Mouse (Mus musculus) intestine, embryonic 16.5 days (tissue): ENCODE measurements around the gene Gja5. TPM values are rescaled to one million over a fixed set of nuclear protein-coding genes. Genes with fewer than 3 reads are reported as not detected.

Source experiments
- ATAC-seq: fragments of 200-750 bp; cut with Nextera tagmentation; 2 replicates; pipeline ENCODE4 v1.8.0; 2017; ENCODE audit warnings: moderate TSS enrichment, moderate library complexity
- H3K27ac ChIP-seq: fragments of 300-500 bp; sonication (generic); 2 replicates; pipeline ENCODE4 v1.5.1; 2014; ENCODE audit warnings: mild to moderate bottlenecking, low read length
- H3K27me3 ChIP-seq: fragments of 300-500 bp; sonication (generic); replicated peaks from 2 replicates; pipeline ENCODE4 v1.6.1; 2014; ENCODE audit warnings: low read length, control low read depth, mixed read lengths; ENCODE audit not compliant: control insufficient read depth, insufficient read depth
- H3K36me3 ChIP-seq: fragments of 300-500 bp; sonication (generic); 2 replicates; pipeline ENCODE4 v1.6.1; 2014; ENCODE audit warnings: low read length, control low read depth; ENCODE audit not compliant: control insufficient read depth, insufficient read depth
- H3K4me1 ChIP-seq: fragments of 300-500 bp; sonication (generic); 2 replicates; pipeline ENCODE4 v1.6.1; 2014; ENCODE audit warnings: low read length, control low read depth, mixed read lengths; ENCODE audit not compliant: control insufficient read depth, insufficient read depth
- H3K4me2 ChIP-seq: fragments of 300-500 bp; sonication (generic); 2 replicates; pipeline ENCODE4 v1.6.1; 2014; ENCODE audit warnings: low read depth, low read length, control low read depth
- H3K4me3 ChIP-seq: fragments of 300-500 bp; sonication (generic); 2 replicates; pipeline ENCODE4 v1.5.1; 2014; ENCODE audit warnings: mild to moderate bottlenecking, low read length
- H3K9ac ChIP-seq: fragments of 300-500 bp; sonication (generic); 2 replicates; pipeline ENCODE4 v1.6.1; 2014; ENCODE audit warnings: low read depth, low read length
- H3K9me3 ChIP-seq: fragments of 300-500 bp; sonication (generic); 2 replicates; pipeline ENCODE4 v1.6.1; 2016; ENCODE audit warnings: low read length, control low read depth; ENCODE audit not compliant: control insufficient read depth
- WGBS: fragments of 180-500 bp; shearing (Covaris S2); extraction: QIAGEN DNeasy Blood & Tissue Kit; methylation state at CpG from one replicate; pipeline ENCODE4 v1.1.7; 2014; 5-methylcytosine and 5-hydroxymethylcytosine counted together
- polyA plus RNA-seq: library from polyadenylated mRNA; unstranded; fragments of >200 nt; fragmentation: Nextera tagmentation; extraction: Ambion mirVana; gene quantifications from 2 replicates; pipeline ENCODE4 v1.2.1, GENCODE M21; 2015

Gja5 gene
- polyA plus RNA-seq, 1 experiment from 2014 or later, result 12.5 TPM

- Histone ChIP-seq H3K4me2 (peak overlapping the region; percentile 53), H3K9ac (peak overlapping the region; percentile 88), H3K36me3 (no peaks in the 10 kb centered on the region), H3K27me3 (no peaks in the 10 kb centered on the region), H3K4me1 (peaks cover 10% of the 10 kb centered on the region), H3K4me3 (peak overlapping the region; percentile 78), H3K9me3 (no peaks in the 10 kb centered on the region), H3K27ac (no peak overlapping the region)
- 41% methylated on average over 9 of the region's 9 CpGs for WGBS
- no peak for ATAC-seq
These were observed 1.1 kb downstream of the Gja5 start for GRCm38 (mm10) chr3:96905592-96905991.

- H3K4me1 ChIP-seq, result no peaks in the 10 kb centered on the region
- no peak overlapping the region for H3K4me3 ChIP-seq
- H3K27me3 ChIP-seq, result no peaks in the 10 kb centered on the region
- no peak overlapping the region for H3K27ac ChIP-seq
- ATAC-seq, result no peak
- H3K9me3 ChIP-seq, result no peaks in the 10 kb centered on the region
- H3K4me2 ChIP-seq, result no peak overlapping the region
- WGBS, result 67% methylated on average over 7 of the region's 7 CpGs
- H3K9ac ChIP-seq, result no peak overlapping the region
- no peaks in the 10 kb centered on the region for H3K36me3 ChIP-seq
These were observed 16.5 kb downstream of the Gja5 start for GRCm38 (mm10) chr3:96920991-96921390.

GRCm38 (mm10) chr3:96924631-96925030, 20.1 kb downstream of the Gja5 start:
- 86% methylated on average over 4 of the region's 4 CpGs for whole genome bisulfite sequencing
- no peak for ATAC-seq

DNA sequence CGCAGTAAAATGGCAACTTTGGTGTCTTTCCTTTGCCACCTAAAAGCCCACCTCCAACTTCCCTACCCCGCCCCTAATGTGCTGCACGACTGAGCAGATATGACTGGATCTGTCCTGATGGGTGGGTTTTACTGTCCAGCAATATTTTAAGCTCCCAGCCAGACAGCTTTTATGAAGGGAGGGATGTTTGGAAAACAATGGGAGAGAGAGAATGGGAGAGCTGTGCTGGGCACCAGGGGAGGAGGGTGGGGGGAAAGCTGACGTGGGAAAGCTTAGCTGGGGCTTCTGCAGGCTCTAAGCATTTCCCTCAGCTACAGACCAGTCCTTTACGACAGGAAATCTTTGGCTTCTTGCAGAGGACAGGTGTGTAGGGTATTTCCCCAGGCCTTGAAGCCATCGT, 21.4 kb downstream of the Gja5 start, which contains the start of gene Gja8:
Gene Gja8 (minus strand): TSS at position 101 of the 400 bp plus-strand sequence.
- ATAC-seq, result no peak
- 56% methylated on average over 6 of the region's 6 CpGs for WGBS
- no peak within 1 kb of the TSS for H3K27ac ChIP-seq
- H3K4me1 ChIP-seq, result no peaks in the 10 kb centered on the region
- no peak within 1 kb of the TSS for H3K4me3 ChIP-seq
- no peaks in the 10 kb centered on the region for H3K36me3 ChIP-seq
- H3K27me3 ChIP-seq, result no peaks in the 10 kb centered on the region
- H3K9ac ChIP-seq, result no peak within 1 kb of the TSS
- no peaks in the 10 kb centered on the region for H3K9me3 ChIP-seq
- no peak within 1 kb of the TSS for H3K4me2 ChIP-seq

More at GRCm38 (mm10) chr3:96924631-96925030, 20.1 kb downstream of the Gja5 start:
- no peaks in the 10 kb centered on the region for H3K4me1 ChIP-seq
- no peaks in the 10 kb centered on the region for H3K27me3 ChIP-seq
- H3K9ac ChIP-seq, result no peak overlapping the region
- no peaks in the 10 kb centered on the region for H3K36me3 ChIP-seq
- H3K9me3 ChIP-seq, result no peaks in the 10 kb centered on the region
- no peak overlapping the region for H3K27ac ChIP-seq
- H3K4me3 ChIP-seq, result no peak overlapping the region
- no peak overlapping the region for H3K4me2 ChIP-seq

- Histone ChIP-seq H3K4me2 (no peak overlapping the region), H3K27me3 (no peaks in the 10 kb centered on the region), H3K36me3 (no peaks in the 10 kb centered on the region), H3K27ac (no peak overlapping the region), H3K4me3 (no peak overlapping the region), H3K4me1 (no peaks in the 10 kb centered on the region), H3K9ac (no peak overlapping the region), H3K9me3 (no peaks in the 10 kb centered on the region)
- 37% methylated on average over 5 of the region's 5 CpGs for whole genome bisulfite sequencing
- no peak for ATAC-seq
These were observed 26.8 kb downstream of the Gja5 start for GRCm38 (mm10) chr3:96931261-96931681.

DNA sequence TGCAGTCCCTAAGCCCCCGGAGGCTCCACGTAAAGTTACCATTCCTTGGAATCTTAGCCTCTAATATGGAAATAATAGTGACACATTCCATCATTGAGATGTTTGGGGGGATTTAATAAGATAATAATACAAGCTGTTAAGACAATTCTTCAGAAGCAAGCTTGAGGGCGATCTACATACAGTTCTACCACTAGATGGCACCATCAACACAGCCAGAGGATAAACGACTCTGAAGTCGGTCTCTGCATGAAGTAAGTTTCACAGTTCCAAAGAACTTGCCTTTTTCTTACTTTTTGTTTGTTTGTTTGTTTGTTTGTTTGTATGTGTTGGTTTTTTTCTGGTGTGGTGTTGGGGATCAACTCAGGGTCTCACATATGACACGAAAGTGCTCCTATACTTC, 31.7 kb downstream of the Gja5 start:
- H3K9ac ChIP-seq, result no peak overlapping the region
- no peak overlapping the region for H3K4me2 ChIP-seq
- H3K4me1 ChIP-seq, result no peaks in the 10 kb centered on the region
- no peaks in the 10 kb centered on the region for H3K9me3 ChIP-seq
- 12% methylated on average over 6 of the region's 6 CpGs for WGBS
- H3K27me3 ChIP-seq, result no peaks in the 10 kb centered on the region
- peak; percentile 35; the same call in 1 of the 2 replicates for ATAC-seq
- no peak overlapping the region for H3K4me3 ChIP-seq
- H3K36me3 ChIP-seq, result no peaks in the 10 kb centered on the region
- no peak overlapping the region for H3K27ac ChIP-seq

GRCm38 (mm10) chr3:96937606-96938005, 33.1 kb downstream of the Gja5 start:
- no peaks in the 10 kb centered on the region for H3K27me3 ChIP-seq
- H3K9me3 ChIP-seq, result no peaks in the 10 kb centered on the region
- WGBS, result 12% methylated on average over 5 of the region's 5 CpGs
- H3K4me2 ChIP-seq, result no peak overlapping the region
- H3K27ac ChIP-seq, result no peak overlapping the region
- ATAC-seq, result peak; percentile 24; the same call in 1 of the 2 replicates
- H3K4me1 ChIP-seq, result no peaks in the 10 kb centered on the region
- H3K36me3 ChIP-seq, result no peaks in the 10 kb centered on the region
- H3K4me3 ChIP-seq, result no peak overlapping the region
- H3K9ac ChIP-seq, result no peak overlapping the region

GRCm38 (mm10) chr3:96938738-96939137, 34.2 kb downstream of the Gja5 start:
- no peak overlapping the region for H3K27ac ChIP-seq
- H3K36me3 ChIP-seq, result no peaks in the 10 kb centered on the region
- no peak overlapping the region; the same call in 1 of the 2 replicates for H3K4me3 ChIP-seq
- H3K27me3 ChIP-seq, result no peaks in the 10 kb centered on the region
- H3K4me2 ChIP-seq, result peak overlapping the region; percentile 15; the same call in 1 of the 2 replicates
- peak; percentile 76 for ATAC-seq
- no peak overlapping the region for H3K9ac ChIP-seq
- WGBS, result 15% methylated on average over 11 of the region's 11 CpGs
- H3K9me3 ChIP-seq, result no peaks in the 10 kb centered on the region
- H3K4me1 ChIP-seq, result no peaks in the 10 kb centered on the region

GRCm38 (mm10) chr3:96942706-96943105, 38.2 kb downstream of the Gja5 start:
- Histone ChIP-seq H3K27me3 (no peaks in the 10 kb centered on the region), H3K9me3 (no peaks in the 10 kb centered on the region), H3K4me2 (no peak overlapping the region), H3K27ac (no peak overlapping the region), H3K4me1 (no peaks in the 10 kb centered on the region), H3K36me3 (no peaks in the 10 kb centered on the region), H3K9ac (no peak overlapping the region), H3K4me3 (no peak overlapping the region)
- 84% methylated on average over 2 of the region's 2 CpGs for WGBS
- no peak for ATAC-seq
